Mouse (Mus musculus) MEL (cell line): ENCODE measurements around the gene Wdr49. TPM values are rescaled to one million over a fixed set of nuclear protein-coding genes. Genes with fewer than 3 reads are reported as not detected.
"Not testable (repeated sequence)": the region's sequence is repeated elsewhere in the genome, so short reads cannot be mapped to it uniquely, and the experiment has no call there.

Experiments used
- DNase-seq: peaks from one replicate; pipeline ENCODE4 v3.0.0; 2011; ENCODE audit warnings: low read depth, low spot score
- H3K27ac ChIP-seq: 2 replicates; pipeline ENCODE4 v1.5.1; 2012; ENCODE audit warnings: low read depth, mild to moderate bottlenecking, control low read depth, low read length, moderate library complexity; ENCODE audit not compliant: control insufficient read depth
- H3K27me3 ChIP-seq, 2 experiments: fragments of 150-350 bp in 1 of 2; sonication (generic) in 1 of 2; 2 replicates each; pipeline ENCODE4 v1.6.1; 2012; ENCODE audit warnings: low read length in 2 of 2, mild to moderate bottlenecking in 2 of 2, improper control_type of control experiment in 1 of 2, moderate library complexity in 1 of 2; ENCODE audit not compliant: insufficient read depth in 2 of 2, control insufficient read depth in 1 of 2
- H3K36me3 ChIP-seq, 2 experiments: 2 replicates each; pipeline ENCODE4 v1.6.1; 2012 to 2014; ENCODE audit warnings: low read length in 2 of 2, improper control_type of control experiment in 1 of 2, inconsistent platforms in 1 of 2, mild to moderate bottlenecking in 1 of 2; ENCODE audit not compliant: insufficient read depth in 2 of 2, control insufficient read depth in 1 of 2
- H3K4me1 ChIP-seq, 2 experiments: fragments of 150-350 bp in 1 of 2; sonication (generic) in 1 of 2; 2 replicates each; pipeline ENCODE4 v1.6.1; 2012; ENCODE audit warnings: low read length in 2 of 2, improper control_type of control experiment in 1 of 2, mild to moderate bottlenecking in 1 of 2; ENCODE audit not compliant: insufficient read depth in 2 of 2, control insufficient read depth in 1 of 2
- H3K4me3 ChIP-seq, 2 experiments: fragments of 150-350 bp in 1 of 2; sonication (generic) in 1 of 2; 2 replicates each; pipeline ENCODE4 v1.5.1; 2012; ENCODE audit warnings: low read depth in 2 of 2, low read length in 2 of 2, mild to moderate bottlenecking in 2 of 2, moderate library complexity in 2 of 2, control low read depth in 1 of 2, improper control_type of control experiment in 1 of 2; ENCODE audit not compliant: control insufficient read depth in 1 of 2, insufficient read depth in 1 of 2
- H3K79me2 ChIP-seq: 2 replicates; pipeline ENCODE4 v1.6.1; 2012; ENCODE audit warnings: mild to moderate bottlenecking, low read length, moderate library complexity; ENCODE audit not compliant: control insufficient read depth, poor library complexity, insufficient read depth
- H3K9ac ChIP-seq: 2 replicates; pipeline ENCODE4 v1.6.1; 2012; ENCODE audit warnings: low read depth, mild to moderate bottlenecking, control low read depth, low read length, moderate library complexity; ENCODE audit not compliant: control insufficient read depth, poor library complexity, severe bottlenecking
- H3K9me3 ChIP-seq: fragments of 150-350 bp; sonication (generic); replicated peaks from 2 replicates; pipeline ENCODE4 v1.6.1; 2012; ENCODE audit warnings: mild to moderate bottlenecking, low read length, improper control_type of control experiment, moderate library complexity; ENCODE audit not compliant: insufficient read depth
- CHD1 ChIP-seq: IDR thresholded peaks from 2 replicates; pipeline ENCODE4 v1.6.1; 2012; ENCODE audit warnings: low read depth, mild to moderate bottlenecking, inconsistent platforms, low read length, improper control_type of control experiment
- CHD2 ChIP-seq: IDR thresholded peaks from 2 replicates; pipeline ENCODE4 v1.6.1; 2011; ENCODE audit warnings: low read length, improper control_type of control experiment
- EP300 ChIP-seq, 2 experiments: IDR thresholded peaks; 2 replicates each; pipeline ENCODE4 v1.6.1; 2011; ENCODE audit warnings: improper control_type of control experiment in 2 of 2, low read length in 2 of 2, low read depth in 1 of 2, mild to moderate bottlenecking in 1 of 2
- GABPA ChIP-seq: IDR thresholded peaks from 2 replicates; pipeline ENCODE4 v1.6.1; 2012; ENCODE audit warnings: low read depth, mild to moderate bottlenecking, inconsistent platforms, low read length, improper control_type of control experiment, moderate library complexity
- MAFK ChIP-seq: IDR thresholded peaks from 2 replicates; pipeline ENCODE4 v1.6.1; 2011; ENCODE audit warnings: low read depth, mild to moderate bottlenecking, low read length, improper control_type of control experiment, borderline replicate concordance
- MAX ChIP-seq: IDR thresholded peaks from 2 replicates; pipeline ENCODE4 v1.6.1; 2011; ENCODE audit warnings: low read length, improper control_type of control experiment
- NRF1 ChIP-seq: IDR thresholded peaks from 2 replicates; pipeline ENCODE4 v1.6.1; 2014; ENCODE audit warnings: low read depth, mild to moderate bottlenecking, inconsistent platforms, low read length, improper control_type of control experiment, moderate library complexity; ENCODE audit not compliant: poor library complexity, insufficient read depth, severe bottlenecking
- POLR2AphosphoS2 ChIP-seq: IDR thresholded peaks from 2 replicates; pipeline ENCODE4 v1.6.1; 2011; ENCODE audit warnings: low read length, improper control_type of control experiment
- RAD21 ChIP-seq: IDR thresholded peaks from 2 replicates; pipeline ENCODE4 v1.6.1; 2011; ENCODE audit warnings: mild to moderate bottlenecking, low read depth, low read length, improper control_type of control experiment
- SIN3A ChIP-seq: IDR thresholded peaks from 2 replicates; pipeline ENCODE4 v1.6.1; 2012; ENCODE audit warnings: low read length, improper control_type of control experiment, inconsistent platforms
- SMC3 ChIP-seq: IDR thresholded peaks from 2 replicates; pipeline ENCODE4 v1.6.1; 2011; ENCODE audit warnings: low read depth, low read length, improper control_type of control experiment
- TBP ChIP-seq: IDR thresholded peaks from 2 replicates; pipeline ENCODE4 v1.8.0; 2011; ENCODE audit warnings: low read depth, low read length, improper control_type of control experiment
- UBTF ChIP-seq: IDR thresholded peaks from 2 replicates; pipeline ENCODE4 v1.6.1; 2012; ENCODE audit warnings: low read depth, mild to moderate bottlenecking, inconsistent platforms, low read length, improper control_type of control experiment, moderate library complexity, borderline replicate concordance; ENCODE audit not compliant: insufficient read depth
- USF1 ChIP-seq: IDR thresholded peaks from 2 replicates; pipeline ENCODE4 v1.6.1; 2014; ENCODE audit warnings: low read depth, mild to moderate bottlenecking, inconsistent platforms, low read length, improper control_type of control experiment, moderate library complexity
- ZC3H11A ChIP-seq: IDR thresholded peaks from 2 replicates; pipeline ENCODE4 v1.6.1; 2012; ENCODE audit warnings: low read depth, mild to moderate bottlenecking, inconsistent platforms, low read length, improper control_type of control experiment
- ZKSCAN1 ChIP-seq: IDR thresholded peaks from 2 replicates; pipeline ENCODE4 v1.6.1; 2012; ENCODE audit warnings: low read depth, mild to moderate bottlenecking, inconsistent platforms, low read length, improper control_type of control experiment, moderate library complexity
- ZMIZ1 ChIP-seq: IDR thresholded peaks from 2 replicates; pipeline ENCODE4 v1.6.1; 2012; ENCODE audit warnings: low read depth, mild to moderate bottlenecking, inconsistent platforms, low read length, improper control_type of control experiment, moderate library complexity
- polyA plus RNA-seq, 2 experiments: library from polyadenylated mRNA; stranded (reverse) in 1 of 2; unstranded in 1 of 2; fragments of >175 nt in 1 of 2; fragments of >200 nt in 1 of 2; gene quantifications; 2 replicates each; pipeline versions ENCODE4 v1.2.1 to v1.2.4; 2012; ENCODE audit warnings: low replicate concordance in 2 of 2, low read depth in 1 of 2; ENCODE audit not compliant: insufficient read length in 2 of 2, insufficient read depth in 1 of 2, missing spikeins in 1 of 2
- total RNA-seq: library from RNA; depleted of rRNA; stranded (reverse); fragments of 300-350 nt; gene quantifications from 2 replicates; pipeline ENCODE4 v1.2.3, GENCODE M21; 2012

The Wdr49 gene
- total and polyA plus RNA-seq, 3 experiments, result not detected

- no peaks in the 10 kb centered on the region for H3K9me3 ChIP-seq
- H3K27me3 ChIP-seq, result no peaks in the 10 kb centered on the region
- H3K4me1 ChIP-seq, result peaks cover 0 to 3% of the 10 kb centered on the region in 2 experiments; a peak in 2 of 4 replicates
- no peaks in the 10 kb centered on the region for H3K36me3 ChIP-seq
- H3K9ac ChIP-seq, result no peak overlapping the region
- no peak for DNase-seq
- no peak overlapping the region for H3K4me3 ChIP-seq
- H3K79me2 ChIP-seq, result no peaks in the 10 kb centered on the region
- H3K27ac ChIP-seq, result no peak overlapping the region
- no peak for TF ChIP-seq RAD21
- TF ChIP-seq ZKSCAN1, result no peak
- no peak for TF ChIP-seq ZMIZ1
- TF ChIP-seq CHD2, result no peak
- TF ChIP-seq TBP, result no peak
- TF ChIP-seq SMC3, result no peak
- no peak for TF ChIP-seq ZC3H11A
- TF ChIP-seq GABPA, result no peak
- no peak for TF ChIP-seq USF1
- TF ChIP-seq SIN3A, result no peak
- no peak for TF ChIP-seq MAFK
- no peak for TF ChIP-seq EP300 (IDR thresholded peaks at IDR 0.05; ENCODE audit: low read depth in 1 of 2, low read length in 2 of 2)
- TF ChIP-seq MAX, result no peak
- TF ChIP-seq CHD1, result no peak
Observed at GRCm38 (mm10) chr3:75301072-75301471, 180.9 kb downstream of the Wdr49 start.

- not testable (repeated sequence) for H3K9me3 ChIP-seq, H3K27ac ChIP-seq, H3K4me1 ChIP-seq
Observed at GRCm38 (mm10) chr3:75299464-75299863, 182.5 kb downstream of the Wdr49 start.

GRCm38 (mm10) chr3:75297758-75298111 is 184.2 kb downstream of the Wdr49 start:
- TF ChIP-seq TBP, result no peak
- no peak for TF ChIP-seq POLR2AphosphoS2
- TF ChIP-seq UBTF, result no peak
- TF ChIP-seq NRF1, result no peak
- no peak for TF ChIP-seq EP300 (IDR thresholded peaks at IDR 0.05; ENCODE audit: low read depth in 1 of 2, low read length in 2 of 2)

More at GRCm38 (mm10) chr3:75299464-75299863, 182.5 kb downstream of the Wdr49 start:
- H3K9ac ChIP-seq, DNase-seq, H3K36me3 ChIP-seq, H3K79me2 ChIP-seq, H3K4me3 ChIP-seq, H3K27me3 ChIP-seq: not testable (repeated sequence)

More at GRCm38 (mm10) chr3:75297758-75298111, 184.2 kb downstream of the Wdr49 start:
- no peak for DNase-seq
- H3K36me3 ChIP-seq, result no peaks in the 10 kb centered on the region
- no peak overlapping the region for H3K27ac ChIP-seq
- H3K9me3 ChIP-seq, result no peaks in the 10 kb centered on the region
- no peak overlapping the region for H3K4me3 ChIP-seq
- peaks cover 0 to 4% of the 10 kb centered on the region in 2 experiments; a peak in 2 of 4 replicates for H3K4me1 ChIP-seq
- H3K9ac ChIP-seq, result no peak overlapping the region
- H3K79me2 ChIP-seq, result no peaks in the 10 kb centered on the region
- no peaks in the 10 kb centered on the region for H3K27me3 ChIP-seq
